Mouse (Mus musculus) T-helper 2 cell (primary cell): ENCODE results near the gene Olfr348.

Experiments used
- in situ Hi-C: fragments of 300-600 bp; cut with MboI, MseI; formaldehyde crosslinking; loops from one replicate; pipeline ENCODE4 v1.15.1; 2025; ENCODE audit warnings: high pct_unique_total_duplicates

Gene Olfr348

DNA sequence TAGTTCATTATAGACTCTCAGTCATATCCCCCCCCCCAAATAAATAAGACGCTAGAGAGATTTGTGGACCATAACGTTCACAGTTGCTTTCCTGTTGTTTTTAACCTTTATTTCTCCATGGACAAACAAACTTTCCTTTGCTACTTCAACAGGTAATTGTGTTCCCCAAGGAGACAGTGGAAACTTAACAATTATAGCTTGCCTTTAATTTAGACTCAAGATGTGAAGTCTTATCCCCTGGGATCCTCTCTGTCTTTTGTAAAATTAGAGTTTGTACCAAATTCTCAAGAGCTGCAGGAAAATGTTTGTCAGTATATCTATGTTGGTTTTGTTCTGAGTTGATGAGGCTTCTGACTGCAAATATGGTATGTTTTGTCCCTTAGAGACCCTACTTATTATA is at the start of gene Olfr348:
Olfr348 (plus strand) TSS at position 301 of the 400 bp plus-strand sequence.
- in situ Hi-C loops: no loop called here

GRCm38 (mm10) chr2:36736226-36736625 is 47.9 kb upstream of the Olfr348 start:
- in situ Hi-C loops: no loop called here

GRCm38 (mm10) chr2:36790238-36790637 is 6.2 kb downstream of the Olfr348 start, which contains the start of gene Olfr50:
Gene Olfr50, plus strand, starts transcription at chr2:36790538.
- in situ Hi-C loops: no loop called here

DNA sequence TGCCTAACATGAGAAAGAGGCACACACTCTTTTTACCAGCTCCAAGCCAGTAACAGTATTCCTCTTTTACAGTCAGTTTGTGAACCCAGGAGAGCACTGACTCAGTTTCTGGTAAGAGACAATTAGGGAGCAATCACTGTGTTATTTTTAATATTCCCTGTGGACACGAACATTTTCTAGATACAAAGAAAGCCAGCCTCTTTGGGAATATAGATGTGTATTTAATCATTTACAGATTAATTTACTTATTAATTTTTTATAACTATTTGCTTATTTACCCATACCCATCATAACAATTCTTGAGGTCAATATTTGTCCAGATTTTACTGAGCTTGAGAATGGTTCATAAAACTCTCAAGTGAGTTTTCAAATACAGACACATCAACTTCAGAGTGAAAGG is 32.9 kb downstream of the Olfr348 start, which contains the start of gene Olfr3:
Olfr3 (minus strand) TSS at position 101 of the 400 bp plus-strand sequence.
- in situ Hi-C loops: no loop called here
